Mouse (Mus musculus) cortical plate, adult 2 months (tissue): ENCODE measurements around the gene Unc93b1.

Source experiments
- CTCF ChIP-seq: fragments of 200-500 bp; IDR thresholded peaks from 2 replicates; pipeline ENCODE4 v1.5.1; 2011; ENCODE audit warnings: mild to moderate bottlenecking, control low read depth, low read length; ENCODE audit not compliant: insufficient read depth; ENCODE audit errors: extremely low read depth
- POLR2A ChIP-seq: fragments of 200-500 bp; IDR thresholded peaks from 2 replicates; pipeline ENCODE4 v1.6.1; 2011; ENCODE audit warnings: mild to moderate bottlenecking, low read length, control low read depth; ENCODE audit not compliant: insufficient read depth; ENCODE audit errors: extremely low read depth

DNA sequence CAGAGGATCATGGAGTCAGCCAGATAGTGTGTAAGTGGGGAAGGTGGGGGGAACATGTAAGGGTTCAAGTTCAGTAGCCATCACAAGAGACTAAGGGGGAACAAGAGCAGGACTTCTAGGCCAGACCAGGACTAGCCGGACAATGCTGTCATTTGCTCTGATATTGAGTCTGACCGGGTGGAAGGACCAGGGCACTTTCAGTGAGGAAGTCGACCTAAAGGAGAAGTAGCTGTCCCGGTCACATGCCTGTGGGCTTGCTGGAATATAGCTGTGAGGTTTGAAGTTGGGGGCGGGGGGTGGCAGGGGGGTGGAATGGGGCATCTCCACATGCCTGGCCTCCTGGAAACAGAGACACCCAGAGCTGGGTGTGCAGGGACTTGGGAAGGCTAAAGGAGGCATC lies 20.5 kb upstream of the Unc93b1 start:
- TF ChIP-seq CTCF (no peak), POLR2A (no peak)
